Mouse (Mus musculus): ENCODE results near the gene Entpd1. TPM values are rescaled to one million over a fixed set of nuclear protein-coding genes. Genes with fewer than 3 reads are reported as not detected.

Entpd1 gene
- polyA plus RNA-seq, 1 experiment: 11.2 TPM

GRCm38 (mm10) chr19:40643846-40644245 lies 31.7 kb downstream of the Entpd1 start:
- Histone ChIP-seq H3K36me3 (ENCODE audit: control insufficient read depth, insufficient read depth, low read length) (no peaks in the 10 kb centered on the region), H3K4me3 (ENCODE audit: control insufficient read depth, insufficient read depth, low read length) (no peak overlapping the region), H3K4me1 (replicated peaks; ENCODE audit: control insufficient read depth, insufficient read depth, low read length) (no peaks in the 10 kb centered on the region), H3K27me3 (ENCODE audit: control insufficient read depth, insufficient read depth, low read length) (no peaks in the 10 kb centered on the region), H3K27ac (ENCODE audit: control insufficient read depth, insufficient read depth, low read length) (no peak overlapping the region)
- 98% methylated on average over 1 of the region's 1 CpGs for WGBS
- no peak for DNase-seq
- TF ChIP-seq CTCF (IDR thresholded peaks at IDR 0.05; ENCODE audit: borderline replicate concordance, control insufficient read depth, extremely low read depth, insufficient read depth, low read length, poor library complexity): no peak
- TF ChIP-seq POLR2A (IDR thresholded peaks at IDR 0.05; ENCODE audit: control insufficient read depth, extremely low read depth, insufficient read depth, low read length, poor library complexity): no peak

DNA sequence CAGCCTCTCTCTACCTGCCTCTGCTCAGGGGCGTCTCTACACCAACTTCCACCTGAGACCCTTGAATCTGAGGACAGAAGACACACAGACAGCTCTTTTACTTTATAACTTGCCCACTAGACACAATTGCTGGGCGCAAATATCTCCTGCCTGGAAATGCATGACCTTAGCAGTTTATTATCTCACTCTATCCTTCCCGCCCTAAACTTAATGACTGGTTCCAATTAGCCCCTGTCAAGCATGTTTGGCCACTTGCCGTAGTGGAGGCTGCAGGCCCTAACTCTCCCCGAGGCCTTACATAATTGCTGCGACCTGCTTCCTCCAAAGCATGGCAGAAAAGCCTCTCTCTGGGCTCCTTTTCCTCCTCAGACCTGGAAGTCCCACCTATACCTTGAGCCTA lies 34.2 kb downstream of the Entpd1 start:
- Histone ChIP-seq H3K27me3 (ENCODE audit: control insufficient read depth, insufficient read depth, low read length) (no peaks in the 10 kb centered on the region), H3K27ac (ENCODE audit: control insufficient read depth, insufficient read depth, low read length) (no peak overlapping the region), H3K36me3 (ENCODE audit: control insufficient read depth, insufficient read depth, low read length) (no peaks in the 10 kb centered on the region), H3K4me1 (replicated peaks; ENCODE audit: control insufficient read depth, insufficient read depth, low read length) (no peaks in the 10 kb centered on the region), H3K4me3 (ENCODE audit: control insufficient read depth, insufficient read depth, low read length) (no peak overlapping the region)
- WGBS: 95% methylated on average over 6 of the region's 6 CpGs
- DNase-seq: no peak
- TF ChIP-seq CTCF (IDR thresholded peaks at IDR 0.05; ENCODE audit: borderline replicate concordance, control insufficient read depth, extremely low read depth, insufficient read depth, low read length, poor library complexity) (no peak), POLR2A (IDR thresholded peaks at IDR 0.05; ENCODE audit: control insufficient read depth, extremely low read depth, insufficient read depth, low read length, poor library complexity) (no peak)

- TF ChIP-seq CTCF (IDR thresholded peaks at IDR 0.05; ENCODE audit: borderline replicate concordance, control insufficient read depth, extremely low read depth, insufficient read depth, low read length, poor library complexity): no peak
- TF ChIP-seq POLR2A (IDR thresholded peaks at IDR 0.05; ENCODE audit: control insufficient read depth, extremely low read depth, insufficient read depth, low read length, poor library complexity): no peak
- Histone ChIP-seq H3K27ac (ENCODE audit: control insufficient read depth, insufficient read depth, low read length) (no peak overlapping the region), H3K4me3 (ENCODE audit: control insufficient read depth, insufficient read depth, low read length) (no peak overlapping the region), H3K4me1 (replicated peaks; ENCODE audit: control insufficient read depth, insufficient read depth, low read length) (no peaks in the 10 kb centered on the region), H3K36me3 (ENCODE audit: control insufficient read depth, insufficient read depth, low read length) (no peaks in the 10 kb centered on the region), H3K27me3 (ENCODE audit: control insufficient read depth, insufficient read depth, low read length) (no peaks in the 10 kb centered on the region)
- DNase-seq: no peak
- WGBS: 55% methylated on average over 9 of the region's 9 CpGs
These were observed 35.4 kb downstream of the Entpd1 start for GRCm38 (mm10) chr19:40647319-40648158.

DNA sequence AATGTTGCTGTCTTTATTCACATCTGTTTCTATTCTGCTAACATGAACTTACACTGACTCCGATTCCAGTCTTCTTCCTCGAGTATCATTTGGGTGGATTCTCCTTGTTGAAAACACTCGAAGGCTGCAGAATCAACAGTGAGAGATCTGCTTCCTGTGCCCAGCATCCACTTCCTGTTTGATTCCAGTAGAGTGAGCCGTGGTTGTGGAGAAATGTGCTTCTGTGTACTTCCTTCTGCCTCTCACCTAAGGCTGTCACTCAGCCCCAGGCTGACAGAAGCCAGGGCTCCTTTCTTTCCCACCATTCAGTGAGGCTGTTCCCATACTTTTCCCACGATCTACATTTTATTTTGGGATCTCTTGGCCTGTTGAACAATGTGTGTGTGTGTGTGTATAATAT lies 37.9 kb downstream of the Entpd1 start:
- H3K36me3 ChIP-seq (ENCODE audit: control insufficient read depth, insufficient read depth, low read length): no peaks in the 10 kb centered on the region
- H3K27ac ChIP-seq (ENCODE audit: control insufficient read depth, insufficient read depth, low read length): no peak overlapping the region
- H3K4me1 ChIP-seq (replicated peaks; ENCODE audit: control insufficient read depth, insufficient read depth, low read length): no peaks in the 10 kb centered on the region
- H3K4me3 ChIP-seq (ENCODE audit: control insufficient read depth, insufficient read depth, low read length): no peak overlapping the region
- TF ChIP-seq CTCF (IDR thresholded peaks at IDR 0.05; ENCODE audit: borderline replicate concordance, control insufficient read depth, extremely low read depth, insufficient read depth, low read length, poor library complexity) (no peak), POLR2A (IDR thresholded peaks at IDR 0.05; ENCODE audit: control insufficient read depth, extremely low read depth, insufficient read depth, low read length, poor library complexity) (no peak)
- H3K27me3 ChIP-seq (ENCODE audit: control insufficient read depth, insufficient read depth, low read length): no peaks in the 10 kb centered on the region
- WGBS: 17% methylated on average over 5 of the region's 5 CpGs
- DNase-seq: peak; percentile 8

DNA sequence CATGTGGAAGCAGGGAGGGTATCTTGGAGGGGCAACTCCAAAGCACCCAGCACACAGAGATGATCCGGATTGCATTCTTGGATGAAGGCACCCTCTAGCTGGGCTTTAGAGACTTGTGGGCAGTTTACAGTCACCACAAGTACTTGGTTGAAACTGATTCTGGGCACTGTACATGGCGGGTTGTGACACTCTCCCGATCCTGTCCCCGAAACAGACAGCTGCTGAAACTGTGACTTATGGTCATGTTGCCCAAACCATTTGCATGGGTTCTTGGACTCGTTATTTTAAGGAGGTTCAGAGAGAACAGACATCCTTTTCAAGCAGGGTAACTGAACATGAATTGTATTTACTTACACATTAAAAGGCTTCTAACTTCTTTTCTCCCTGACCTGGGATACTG lies 44.0 kb downstream of the Entpd1 start:
- H3K27ac ChIP-seq (ENCODE audit: control insufficient read depth, insufficient read depth, low read length): no peak overlapping the region
- WGBS: 95% methylated on average over 5 of the region's 5 CpGs
- H3K4me3 ChIP-seq (ENCODE audit: control insufficient read depth, insufficient read depth, low read length): no peak overlapping the region
- H3K36me3 ChIP-seq (ENCODE audit: control insufficient read depth, insufficient read depth, low read length): no peaks in the 10 kb centered on the region
- DNase-seq: no peak
- TF ChIP-seq CTCF (IDR thresholded peaks at IDR 0.05; ENCODE audit: borderline replicate concordance, control insufficient read depth, extremely low read depth, insufficient read depth, low read length, poor library complexity): no peak
- TF ChIP-seq POLR2A (IDR thresholded peaks at IDR 0.05; ENCODE audit: control insufficient read depth, extremely low read depth, insufficient read depth, low read length, poor library complexity): no peak
- H3K4me1 ChIP-seq (replicated peaks; ENCODE audit: control insufficient read depth, insufficient read depth, low read length): peaks cover 18% of the 10 kb centered on the region
- H3K27me3 ChIP-seq (ENCODE audit: control insufficient read depth, insufficient read depth, low read length): no peaks in the 10 kb centered on the region

DNA sequence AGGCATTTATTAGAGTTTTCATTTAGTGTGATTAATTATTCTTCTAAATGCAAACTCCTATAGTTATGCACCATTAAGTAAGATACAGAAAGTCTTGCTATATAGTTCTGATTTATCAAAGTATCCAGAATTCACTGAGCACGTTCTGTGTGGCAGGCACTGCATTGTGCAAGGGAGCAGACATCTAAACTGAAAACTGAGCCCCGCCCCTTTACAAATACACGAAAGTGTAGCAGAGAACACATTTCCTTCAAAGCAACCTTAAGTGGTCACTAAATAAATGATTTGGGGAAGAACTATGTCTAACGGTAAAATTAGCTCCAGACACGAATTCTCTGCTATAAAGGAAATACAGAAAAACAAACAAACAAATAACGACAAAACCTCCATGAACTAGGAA lies 46.1 kb downstream of the Entpd1 start:
- WGBS: 70% methylated on average over 6 of the region's 6 CpGs
- Histone ChIP-seq H3K4me1 (replicated peaks; ENCODE audit: control insufficient read depth, insufficient read depth, low read length) (peaks cover 18% of the 10 kb centered on the region), H3K4me3 (ENCODE audit: control insufficient read depth, insufficient read depth, low read length) (no peak overlapping the region), H3K36me3 (ENCODE audit: control insufficient read depth, insufficient read depth, low read length) (no peaks in the 10 kb centered on the region), H3K27me3 (ENCODE audit: control insufficient read depth, insufficient read depth, low read length) (no peaks in the 10 kb centered on the region), H3K27ac (ENCODE audit: control insufficient read depth, insufficient read depth, low read length) (no peak overlapping the region)
- TF ChIP-seq POLR2A (IDR thresholded peaks at IDR 0.05; ENCODE audit: control insufficient read depth, extremely low read depth, insufficient read depth, low read length, poor library complexity) (no peak), CTCF (IDR thresholded peaks at IDR 0.05; ENCODE audit: borderline replicate concordance, control insufficient read depth, extremely low read depth, insufficient read depth, low read length, poor library complexity) (no peak)
- no peak for DNase-seq
